Mouse (Mus musculus) G1E (cell line): ENCODE data around the gene 4931428F04Rik. TPM values are rescaled to one million over a fixed set of nuclear protein-coding genes. Genes with fewer than 3 reads are reported as not detected.
A peak's percentile ranks its signal among the peaks of the same experiment; 100 is the strongest.

ENCODE experiments used
- ATAC-seq: 2 replicates; pipeline ENCODE4 v1.8.0; 2016; ENCODE audit warnings: mild to moderate bottlenecking; ENCODE audit not compliant: insufficient number of reproducible peaks, poor library complexity, low FRiP score, severe bottlenecking; ENCODE audit errors: extremely low read depth
- DNase-seq: peaks from one replicate; pipeline ENCODE4 v3.0.0; 2012; ENCODE audit warnings: low spot score
- H3K27me3 ChIP-seq: 2 replicates; pipeline ENCODE4 v1.6.1; 2012; ENCODE audit warnings: mild to moderate bottlenecking, low read length, inconsistent platforms; ENCODE audit not compliant: insufficient read depth
- H3K36me3 ChIP-seq: replicated peaks from 2 replicates; pipeline ENCODE3; 2012; ENCODE audit warnings: mild to moderate bottlenecking, inconsistent platforms
- H3K4me1 ChIP-seq: 2 replicates; pipeline ENCODE4 v1.6.1; 2012; ENCODE audit warnings: low read depth, low read length, inconsistent platforms, mixed read lengths; ENCODE audit not compliant: insufficient read depth
- H3K4me3 ChIP-seq: 2 replicates; pipeline ENCODE4 v1.5.1; 2012; ENCODE audit warnings: low read depth, mild to moderate bottlenecking, inconsistent platforms, low read length, moderate library complexity, mixed read lengths
- H3K9me3 ChIP-seq: replicated peaks from 2 replicates; pipeline ENCODE4 v1.6.1; 2012; ENCODE audit warnings: inconsistent platforms
- CTCF ChIP-seq: IDR thresholded peaks from 2 replicates; pipeline ENCODE4 v1.5.1; 2012; ENCODE audit warnings: low read depth, low read length, inconsistent platforms, mixed read lengths
- GATA1 ChIP-seq: IDR thresholded peaks from 2 replicates; pipeline ENCODE4 v1.6.1; 2012; ENCODE audit warnings: borderline replicate concordance, low read length, inconsistent platforms, mixed read lengths
- GATA2 ChIP-seq: IDR thresholded peaks from 2 replicates; pipeline ENCODE4 v1.6.1; 2012; ENCODE audit warnings: low read depth, low read length, inconsistent platforms, borderline replicate concordance
- POLR2AphosphoS5 ChIP-seq: IDR thresholded peaks from 2 replicates; pipeline ENCODE4 v1.6.1; 2012; ENCODE audit warnings: low read depth, low read length, inconsistent platforms; ENCODE audit not compliant: insufficient replicate concordance
- TAL1 ChIP-seq: conservative IDR thresholded peaks from 2 replicates; pipeline ENCODE4 v1.6.1; 2012; ENCODE audit warnings: low read depth, low read length, inconsistent platforms, mixed read lengths
- polyA plus RNA-seq: library from polyadenylated mRNA; stranded (reverse); fragments of >175 nt; gene quantifications from 2 replicates; pipeline ENCODE4 v1.2.3, GENCODE M21; 2012
- total RNA-seq, 2 experiments: library from RNA; stranded (forward) in 1 of 2; stranded (reverse) in 1 of 2; fragments of 200-1000 nt in 1 of 2; fragments of >200 nt in 1 of 2; fragmentation: Nextera tagmentation in 1 of 2; gene quantifications; 2 replicates each; pipeline ENCODE4 v1.2.3; 2014 to 2017

Gene 4931428F04Rik
- total and polyA plus RNA-seq, 3 experiments = 2.0 to 9.0 (median 2.6) TPM

- H3K9me3 ChIP-seq = no peaks in the 10 kb centered on the region; the same call in 1 of the 2 replicates
- peaks cover 29% of the 10 kb centered on the region for H3K36me3 ChIP-seq
- H3K4me3 ChIP-seq = no peak overlapping the region
- no peak for ATAC-seq
- peaks cover 63% of the 10 kb centered on the region for H3K4me1 ChIP-seq
- peaks cover 35% of the 10 kb centered on the region for H3K27me3 ChIP-seq
- TF ChIP-seq GATA1 = no peak
- no peak for TF ChIP-seq GATA2
- no peak for TF ChIP-seq POLR2AphosphoS5
- no peak for TF ChIP-seq CTCF
- TF ChIP-seq TAL1 = no peak
- no peak for DNase-seq
These were observed 9.1 kb downstream of the 4931428F04Rik start for GRCm38 (mm10) chr8:105280567-105280966.

GRCm38 (mm10) chr8:105278911-105279334, 10.7 kb downstream of the 4931428F04Rik start:
- Histone ChIP-seq H3K4me3 (peak overlapping the region; percentile 25; the same call in 1 of the 2 replicates), H3K4me1 (peaks cover 64% of the 10 kb centered on the region), H3K9me3 (no peaks in the 10 kb centered on the region; the same call in 1 of the 2 replicates), H3K36me3 (peaks cover 25% of the 10 kb centered on the region), H3K27me3 (peaks cover 36% of the 10 kb centered on the region)
- TF ChIP-seq GATA2 (no peak), CTCF (no peak), POLR2AphosphoS5 (no peak), TAL1 (no peak), GATA1 (no peak)
- DNase-seq = no peak
- ATAC-seq = no peak

GRCm38 (mm10) chr8:105276292-105277120, 13.2 kb downstream of the 4931428F04Rik start:
- peak overlapping the region; percentile 71 for H3K4me3 ChIP-seq
- DNase-seq (peak; percentile 77), ATAC-seq (peak; percentile 93)
- H3K27me3 ChIP-seq = peaks cover 42% of the 10 kb centered on the region
- peaks cover 21% of the 10 kb centered on the region for H3K36me3 ChIP-seq
- TF ChIP-seq GATA2 (no peak), TAL1 (no peak)
- no peaks in the 10 kb centered on the region; the same call in 1 of the 2 replicates for H3K9me3 ChIP-seq
- H3K4me1 ChIP-seq = peaks cover 52% of the 10 kb centered on the region

GRCm38 (mm10) chr8:105275840-105276239, 13.8 kb downstream of the 4931428F04Rik start, which contains the start of gene Nol3:
Gene Nol3 (plus strand): TSS chr8:105276140.
- H3K9me3 ChIP-seq = no peaks in the 10 kb centered on the region; the same call in 1 of the 2 replicates
- H3K4me1 ChIP-seq = peaks cover 53% of the 10 kb centered on the region
- H3K36me3 ChIP-seq = peaks cover 19% of the 10 kb centered on the region
- H3K27me3 ChIP-seq = peaks cover 46% of the 10 kb centered on the region
- peak within 1 kb of the TSS; percentile 71 for H3K4me3 ChIP-seq
- TF ChIP-seq GATA1 = no peak
- TF ChIP-seq TAL1 = no peak
- no peak for TF ChIP-seq GATA2
- no peak for ATAC-seq
- DNase-seq = no peak

- no peak for ATAC-seq
- peaks cover 17% of the 10 kb centered on the region for H3K36me3 ChIP-seq
- H3K9me3 ChIP-seq = no peaks in the 10 kb centered on the region; the same call in 1 of the 2 replicates
- H3K4me3 ChIP-seq = no peak overlapping the region; the same call in 1 of the 2 replicates
- peaks cover 51% of the 10 kb centered on the region for H3K27me3 ChIP-seq
- no peak for DNase-seq
- no peak for TF ChIP-seq TAL1
- no peak for TF ChIP-seq CTCF
- no peak for TF ChIP-seq GATA1
- TF ChIP-seq GATA2 = no peak
- TF ChIP-seq POLR2AphosphoS5 = no peak
- peaks cover 52% of the 10 kb centered on the region for H3K4me1 ChIP-seq
These were observed 14.3 kb downstream of the 4931428F04Rik start for GRCm38 (mm10) chr8:105275387-105275786.

DNA sequence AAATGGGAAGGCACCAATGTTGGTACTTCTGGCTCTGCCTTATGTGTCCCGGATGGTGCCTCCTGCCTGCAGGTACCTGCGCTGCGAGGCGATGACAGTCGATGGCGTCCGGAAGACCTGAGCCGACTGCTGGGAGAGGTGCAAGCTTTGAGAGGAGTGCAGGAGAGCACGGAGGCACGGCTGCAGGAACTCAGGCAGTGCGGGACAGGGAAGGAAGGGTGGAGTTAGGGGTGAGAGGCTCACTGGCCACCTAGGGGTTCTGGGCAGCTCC, 18.8 kb downstream of the 4931428F04Rik start:
- ATAC-seq = no peak

More for the DNA sequence above, 18.8 kb downstream of the 4931428F04Rik start:
- Histone ChIP-seq H3K4me1 (peaks cover 64% of the 10 kb centered on the region), H3K9me3 (peaks cover 10% of the 10 kb centered on the region), H3K4me3 (no peak overlapping the region), H3K27me3 (peaks cover 35% of the 10 kb centered on the region), H3K36me3 (peaks cover 31% of the 10 kb centered on the region)
- TF ChIP-seq CTCF = no peak
- no peak for TF ChIP-seq GATA1
- no peak for TF ChIP-seq TAL1
- TF ChIP-seq POLR2AphosphoS5 = no peak
- TF ChIP-seq GATA2 = no peak
- DNase-seq = no peak
